Mouse (Mus musculus) CH12.LX (cell line): Measurements from ENCODE around the gene Ing4.

Source experiments
- CHD1 ChIP-seq: IDR thresholded peaks from 2 replicates; pipeline ENCODE4 v1.6.1; 2012; ENCODE audit warnings: low read depth, low read length, improper control_type of control experiment, inconsistent platforms
- CHD2 ChIP-seq: IDR thresholded peaks from 2 replicates; pipeline ENCODE4 v1.6.1; 2011; ENCODE audit warnings: low read length, improper control_type of control experiment
- CTCF ChIP-seq, 2 experiments: IDR thresholded peaks in 1 of 2; conservative IDR thresholded peaks in 1 of 2; 2 replicates each; pipeline ENCODE4 v1.5.1; 2011 to 2012; ENCODE audit warnings: low read depth in 2 of 2, low read length in 2 of 2, improper control_type of control experiment in 1 of 2, inconsistent platforms in 1 of 2, mild to moderate bottlenecking in 1 of 2, moderate library complexity in 1 of 2
- EP300 ChIP-seq: IDR thresholded peaks from 2 replicates; pipeline ENCODE4 v1.6.1; 2011; ENCODE audit warnings: low read length, improper control_type of control experiment
- HCFC1 ChIP-seq: IDR thresholded peaks from 2 replicates; pipeline ENCODE4 v1.6.1; 2012; ENCODE audit warnings: low read depth, mild to moderate bottlenecking, inconsistent platforms, low read length, improper control_type of control experiment
- KAT2A ChIP-seq: IDR thresholded peaks from 2 replicates; pipeline ENCODE4 v1.6.1; 2012; ENCODE audit warnings: low read length, improper control_type of control experiment, inconsistent platforms; ENCODE audit not compliant: insufficient replicate concordance
- MAFK ChIP-seq: IDR thresholded peaks from 2 replicates; pipeline ENCODE4 v1.6.1; 2011; ENCODE audit warnings: low read length, improper control_type of control experiment; ENCODE audit not compliant: insufficient replicate concordance
- MAZ ChIP-seq: IDR thresholded peaks from 2 replicates; pipeline ENCODE4 v1.6.1; 2012; ENCODE audit warnings: low read depth, mild to moderate bottlenecking, inconsistent platforms, low read length, improper control_type of control experiment, moderate library complexity
- NELFE ChIP-seq: IDR thresholded peaks from 2 replicates; pipeline ENCODE4 v1.6.1; 2011; ENCODE audit warnings: low read depth, low read length, improper control_type of control experiment
- NRF1 ChIP-seq: IDR thresholded peaks from 2 replicates; pipeline ENCODE4 v1.6.1; 2014; ENCODE audit warnings: low read depth, mild to moderate bottlenecking, inconsistent platforms, low read length, improper control_type of control experiment, moderate library complexity
- POLR2A ChIP-seq: IDR thresholded peaks from 2 replicates; pipeline ENCODE4 v1.6.1; 2011; ENCODE audit warnings: low read depth, mild to moderate bottlenecking, improper control_type of control experiment, low read length
- RAD21 ChIP-seq: IDR thresholded peaks from 2 replicates; pipeline ENCODE4 v1.6.1; 2011; ENCODE audit warnings: low read depth, mild to moderate bottlenecking, low read length, improper control_type of control experiment, moderate library complexity

DNA sequence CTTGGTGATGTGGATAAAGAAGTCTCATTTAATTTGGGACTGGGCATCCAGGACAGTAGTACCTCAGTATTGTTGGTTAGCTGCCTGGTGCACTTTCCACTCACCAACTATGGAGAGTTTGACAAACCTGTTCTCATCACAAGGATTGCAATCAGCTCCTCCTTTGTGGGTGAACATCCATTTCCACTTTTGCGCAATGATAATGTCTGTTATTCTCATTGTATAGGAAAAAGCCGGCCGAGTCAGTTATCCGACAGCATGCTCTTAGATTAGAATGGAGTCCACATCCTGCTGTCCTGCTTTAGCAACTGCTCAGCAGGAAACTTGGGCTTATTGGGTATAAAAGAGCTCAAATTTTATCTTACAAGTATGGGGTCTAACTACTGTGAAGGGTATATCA is 894 bp upstream of the Ing4 start:
- TF ChIP-seq KAT2A (no peak), POLR2A (no peak), MAZ (no peak), MAFK (no peak), CTCF (conservative IDR thresholded peaks at IDR 0.05 in 1 of 2, IDR thresholded peaks at IDR 0.05 in 1 of 2; ENCODE audit: low read depth in 2 of 2, low read length in 2 of 2) (no peak), CHD1 (no peak), EP300 (no peak), NRF1 (no peak), CHD2 (no peak), NELFE (no peak), HCFC1 (no peak), RAD21 (no peak)
